Mouse (Mus musculus) testis, postnatal 14 days (tissue): ENCODE measurements around the gene Bcl2l14.

Experiments used
- DNase-seq: peaks from one replicate; pipeline ENCODE4 v3.0.0; 2021; ENCODE audit warnings: low spot score

Gene Bcl2l14

GRCm38 (mm10) chr6:134402914-134403683, 7.0 kb downstream of the Bcl2l14 start:
- peak; percentile 71 for DNase-seq

GRCm38 (mm10) chr6:134403684-134404070, 7.6 kb downstream of the Bcl2l14 start:
- no peak for DNase-seq

- no peak for DNase-seq
Observed at GRCm38 (mm10) chr6:134407226-134407625, 11.1 kb downstream of the Bcl2l14 start.

- DNase-seq = no peak
Observed at GRCm38 (mm10) chr6:134413706-134414531, 17.8 kb downstream of the Bcl2l14 start.

GRCm38 (mm10) chr6:134414532-134414883, 18.4 kb downstream of the Bcl2l14 start:
- DNase-seq = no peak

GRCm38 (mm10) chr6:134416556-134417105, 20.5 kb downstream of the Bcl2l14 start:
- DNase-seq = no peak

- DNase-seq = no peak
Observed at GRCm38 (mm10) chr6:134417886-134418285, 21.8 kb downstream of the Bcl2l14 start.

GRCm38 (mm10) chr6:134420375-134420774, 24.3 kb downstream of the Bcl2l14 start:
- no peak for DNase-seq

GRCm38 (mm10) chr6:134421921-134422320, 25.8 kb downstream of the Bcl2l14 start:
- DNase-seq = no peak

- no peak for DNase-seq
Observed at GRCm38 (mm10) chr6:134425216-134425717, 29.1 kb downstream of the Bcl2l14 start.

- DNase-seq = no peak
Observed at GRCm38 (mm10) chr6:134427165-134427564, 31.0 kb downstream of the Bcl2l14 start.

GRCm38 (mm10) chr6:134428455-134428854, 32.3 kb downstream of the Bcl2l14 start:
- no peak for DNase-seq

GRCm38 (mm10) chr6:134430161-134430799, 34.2 kb downstream of the Bcl2l14 start:
- DNase-seq = no peak

- DNase-seq = no peak
Observed at GRCm38 (mm10) chr6:134431583-134431982, 35.5 kb downstream of the Bcl2l14 start.

- DNase-seq = no peak
Observed at GRCm38 (mm10) chr6:134433281-134433680, 37.2 kb downstream of the Bcl2l14 start.

GRCm38 (mm10) chr6:134434044-134434443, 37.9 kb downstream of the Bcl2l14 start:
- no peak for DNase-seq

GRCm38 (mm10) chr6:134434866-134435390, 38.8 kb downstream of the Bcl2l14 start:
- no peak for DNase-seq

- DNase-seq = no peak
Observed at GRCm38 (mm10) chr6:134436955-134437354, 40.8 kb downstream of the Bcl2l14 start.

- no peak for DNase-seq
Observed at GRCm38 (mm10) chr6:134439401-134440021, 43.4 kb downstream of the Bcl2l14 start.

GRCm38 (mm10) chr6:134440023-134440422, 43.9 kb downstream of the Bcl2l14 start:
- DNase-seq = no peak

GRCm38 (mm10) chr6:134441716-134442115, 45.6 kb downstream of the Bcl2l14 start:
- no peak for DNase-seq

GRCm38 (mm10) chr6:134442219-134442618, 46.1 kb downstream of the Bcl2l14 start:
- no peak for DNase-seq
